Mouse (Mus musculus) embryonic facial prominence, embryonic 13.5 days (tissue): ENCODE measurements around the gene Trp73. TPM values are rescaled to one million over a fixed set of nuclear protein-coding genes. Genes with fewer than 3 reads are reported as not detected.

Experiments
- ATAC-seq: fragments of 200-750 bp; cut with Nextera tagmentation; 2 replicates; pipeline ENCODE4 v1.8.0; 2017; ENCODE audit warnings: low read depth; ENCODE audit not compliant: insufficient number of reproducible peaks, insufficient read depth, low FRiP score, low TSS enrichment
- H3K27ac ChIP-seq: fragments of 300-500 bp; sonication (generic); 2 replicates; pipeline ENCODE4 v1.5.1; 2015; ENCODE audit warnings: moderate library complexity, mild to moderate bottlenecking, inconsistent platforms
- H3K27me3 ChIP-seq: fragments of 300-500 bp; sonication (generic); 2 replicates; pipeline ENCODE4 v1.6.1; 2015; ENCODE audit warnings: mild to moderate bottlenecking, inconsistent platforms
- H3K36me3 ChIP-seq: fragments of 300-500 bp; sonication (generic); 2 replicates; pipeline ENCODE4 v1.6.1; 2015; ENCODE audit warnings: mild to moderate bottlenecking, inconsistent platforms
- H3K4me1 ChIP-seq: fragments of 300-500 bp; sonication (generic); 2 replicates; pipeline ENCODE4 v1.6.1; 2015; ENCODE audit warnings: inconsistent platforms
- H3K4me2 ChIP-seq: fragments of 300-500 bp; sonication (generic); 2 replicates; pipeline ENCODE4 v1.6.1; 2015; ENCODE audit warnings: moderate library complexity, mild to moderate bottlenecking, inconsistent platforms
- H3K4me3 ChIP-seq: fragments of 300-500 bp; sonication (generic); 2 replicates; pipeline ENCODE4 v1.5.1; 2015; ENCODE audit warnings: mild to moderate bottlenecking, inconsistent platforms
- H3K9ac ChIP-seq: fragments of 300-500 bp; sonication (generic); 2 replicates; pipeline ENCODE4 v1.6.1; 2015; ENCODE audit warnings: mild to moderate bottlenecking, inconsistent platforms
- H3K9me3 ChIP-seq: fragments of 300-500 bp; sonication (generic); 2 replicates; pipeline ENCODE4 v1.6.1; 2016; ENCODE audit warnings: inconsistent platforms
- WGBS: fragments of 180-500 bp; shearing (Covaris S2); methylation state at CpG from one replicate; pipeline ENCODE4 v1.1.7; 2015; ENCODE audit warnings: mixed read lengths; 5-methylcytosine and 5-hydroxymethylcytosine counted together
- polyA plus RNA-seq: library from polyadenylated mRNA; unstranded; fragments of >200 nt; fragmentation: Nextera tagmentation; extraction: Ambion mirVana; gene quantifications from 2 replicates; pipeline ENCODE4 v1.2.1, GENCODE M21; 2015

The Trp73 gene
- polyA plus RNA-seq, 1 experiment from 2014 or later = 5.7 TPM

GRCm38 (mm10) chr4:154024729-154025521 is 115.1 kb downstream of the Trp73 start:
- peaks cover 26% of the 10 kb centered on the region for H3K36me3 ChIP-seq
- H3K9me3 ChIP-seq = no peaks in the 10 kb centered on the region
- peak overlapping the region; percentile 66 for H3K9ac ChIP-seq
- WGBS = 32% methylated on average over 17 of the region's 17 CpGs
- ATAC-seq = no peak
- H3K4me1 ChIP-seq = peaks cover 25% of the 10 kb centered on the region
- peaks cover 41% of the 10 kb centered on the region for H3K27me3 ChIP-seq
- no peak overlapping the region for H3K27ac ChIP-seq
- H3K4me2 ChIP-seq = peak overlapping the region; percentile 72
- peak overlapping the region; percentile 43 for H3K4me3 ChIP-seq

DNA sequence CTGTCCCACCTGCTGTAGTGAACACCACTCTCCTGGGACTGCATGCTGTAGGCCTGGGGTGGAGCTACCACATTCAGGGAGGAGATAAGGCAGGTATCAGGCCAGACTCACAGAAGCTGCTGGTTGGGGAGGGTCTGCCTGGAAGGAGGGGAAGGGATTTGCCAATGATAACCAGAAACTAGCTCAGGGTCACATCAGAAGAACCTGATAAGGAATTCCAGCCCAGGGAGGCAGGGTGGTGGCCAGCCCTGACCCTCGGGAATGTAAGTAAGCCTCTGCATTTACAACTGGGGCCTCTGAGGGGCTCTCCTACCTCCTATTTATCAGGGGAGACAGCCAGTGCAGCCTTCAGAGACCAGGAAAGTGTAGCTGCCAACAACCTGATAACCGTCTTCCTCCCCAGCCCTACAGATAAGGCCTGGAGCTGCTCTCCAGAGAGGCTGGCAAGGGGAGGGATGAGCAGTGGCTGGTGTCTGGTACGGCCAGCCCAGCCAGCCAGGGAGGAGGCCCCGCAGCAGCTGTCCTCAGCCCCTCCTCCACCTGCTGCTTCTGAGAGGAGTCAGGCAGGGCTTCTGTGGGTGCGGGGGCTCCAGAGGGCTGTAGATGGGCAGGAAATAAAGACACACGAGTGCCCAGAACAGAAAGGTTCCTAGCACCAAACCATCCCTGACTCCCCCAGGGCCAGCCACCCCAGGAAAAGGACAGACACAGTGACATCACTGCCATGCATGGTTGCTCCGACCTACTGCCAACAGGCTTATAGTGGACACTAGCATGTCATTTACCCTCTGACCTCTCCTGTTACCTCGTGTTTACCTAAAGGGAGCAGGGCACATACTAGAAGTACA is 116.0 kb downstream of the Trp73 start:
- no peak overlapping the region for H3K9ac ChIP-seq
- WGBS = 24% methylated on average over 8 of the region's 8 CpGs
- H3K4me1 ChIP-seq = peaks cover 25% of the 10 kb centered on the region
- no peak overlapping the region for H3K27ac ChIP-seq
- H3K27me3 ChIP-seq = peaks cover 41% of the 10 kb centered on the region
- ATAC-seq = no peak
- no peak overlapping the region for H3K4me3 ChIP-seq
- H3K4me2 ChIP-seq = no peak overlapping the region
- peaks cover 36% of the 10 kb centered on the region for H3K36me3 ChIP-seq
- no peaks in the 10 kb centered on the region for H3K9me3 ChIP-seq

- peaks cover 40% of the 10 kb centered on the region for H3K27me3 ChIP-seq
- no peak overlapping the region for H3K9ac ChIP-seq
- whole genome bisulfite sequencing = 35% methylated on average over 4 of the region's 4 CpGs
- H3K9me3 ChIP-seq = no peaks in the 10 kb centered on the region
- peaks cover 22% of the 10 kb centered on the region for H3K4me1 ChIP-seq
- no peak overlapping the region for H3K4me2 ChIP-seq
- no peak overlapping the region for H3K4me3 ChIP-seq
- ATAC-seq = no peak
- H3K27ac ChIP-seq = no peak overlapping the region
- peaks cover 47% of the 10 kb centered on the region for H3K36me3 ChIP-seq
These were observed 117.2 kb downstream of the Trp73 start for GRCm38 (mm10) chr4:154022844-154023243.

GRCm38 (mm10) chr4:154022407-154022806 is 117.6 kb downstream of the Trp73 start:
- H3K36me3 ChIP-seq = peaks cover 50% of the 10 kb centered on the region
- no peak for ATAC-seq

DNA sequence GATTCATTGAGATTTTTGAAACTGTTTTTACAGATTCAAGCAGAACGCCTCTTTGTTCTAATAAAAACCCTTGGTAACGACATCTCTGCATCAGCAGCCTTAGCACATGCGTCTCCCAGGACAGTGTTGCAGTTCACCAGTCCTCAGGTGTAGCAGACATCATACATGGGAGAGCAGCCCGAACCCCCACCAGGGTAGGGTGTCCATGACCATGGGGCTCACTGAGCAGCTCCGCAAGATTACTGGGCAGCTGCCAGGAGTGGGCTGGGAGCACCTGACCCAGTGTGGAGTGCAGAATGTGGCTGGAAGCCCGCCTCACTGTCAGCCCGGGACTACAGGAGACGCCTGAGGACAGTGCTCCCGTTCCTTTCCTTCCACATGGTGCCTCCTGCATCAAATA is 118.6 kb downstream of the Trp73 start:
- H3K4me3 ChIP-seq = no peak overlapping the region
- peaks cover 26% of the 10 kb centered on the region for H3K27me3 ChIP-seq
- H3K36me3 ChIP-seq = peaks cover 60% of the 10 kb centered on the region
- H3K9me3 ChIP-seq = no peaks in the 10 kb centered on the region
- no peak for ATAC-seq
- no peak overlapping the region for H3K27ac ChIP-seq
- WGBS = 87% methylated on average over 9 of the region's 9 CpGs
- no peak overlapping the region for H3K9ac ChIP-seq
- H3K4me2 ChIP-seq = no peak overlapping the region
- H3K4me1 ChIP-seq = peaks cover 20% of the 10 kb centered on the region

More at GRCm38 (mm10) chr4:154022407-154022806, 117.6 kb downstream of the Trp73 start:
- 0 out of 2 replicates have a peak overlapping the region, but pooled peaks have one; percentile 7 for H3K27ac ChIP-seq
- peaks cover 35% of the 10 kb centered on the region for H3K27me3 ChIP-seq
- WGBS = 82% methylated on average over 4 of the region's 4 CpGs
- H3K4me3 ChIP-seq = no peak overlapping the region
- H3K4me1 ChIP-seq = peaks cover 22% of the 10 kb centered on the region
- H3K9ac ChIP-seq = no peak overlapping the region
- no peak overlapping the region for H3K4me2 ChIP-seq
- H3K9me3 ChIP-seq = no peaks in the 10 kb centered on the region

DNA sequence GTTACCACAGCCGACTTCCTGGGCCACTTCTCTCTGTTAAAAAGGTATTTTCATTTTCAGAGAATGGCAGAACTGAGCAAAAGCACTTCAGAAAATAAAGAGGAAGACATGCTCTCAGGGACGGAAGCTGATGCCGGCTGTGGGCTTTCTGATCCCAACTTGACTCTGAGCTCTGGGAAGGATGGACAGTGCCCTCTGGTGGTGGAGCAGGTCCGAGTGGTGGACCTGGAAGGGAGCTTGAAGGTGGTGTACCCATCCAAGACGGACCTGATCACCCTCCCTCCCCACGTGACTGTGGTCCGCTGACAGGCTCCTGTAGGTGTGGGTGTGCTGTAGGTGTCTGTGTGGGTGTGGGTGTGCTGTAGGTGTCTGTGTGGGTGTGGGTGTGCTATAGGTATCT is 120.4 kb downstream of the Trp73 start:
- no peak for ATAC-seq
- whole genome bisulfite sequencing = 79% methylated on average over 7 of the region's 7 CpGs
- H3K9me3 ChIP-seq = no peaks in the 10 kb centered on the region
- peaks cover 3% of the 10 kb centered on the region; the same call in 1 of the 2 replicates for H3K4me1 ChIP-seq
- H3K36me3 ChIP-seq = peaks cover 78% of the 10 kb centered on the region
- H3K4me3 ChIP-seq = no peak overlapping the region
- H3K27ac ChIP-seq = no peak overlapping the region
- H3K27me3 ChIP-seq = peaks cover 7% of the 10 kb centered on the region
- no peak overlapping the region for H3K4me2 ChIP-seq
- H3K9ac ChIP-seq = no peak overlapping the region

- WGBS = 93% methylated on average over 11 of the region's 11 CpGs
- Histone ChIP-seq H3K4me1 (peaks cover 23% of the 10 kb centered on the region), H3K27me3 (no peaks in the 10 kb centered on the region), H3K4me3 (no peak overlapping the region), H3K36me3 (peaks cover 64% of the 10 kb centered on the region), H3K9ac (no peak overlapping the region), H3K4me2 (no peak overlapping the region), H3K27ac (no peak overlapping the region), H3K9me3 (no peaks in the 10 kb centered on the region)
- no peak for ATAC-seq
These were observed 124.5 kb downstream of the Trp73 start for GRCm38 (mm10) chr4:154015476-154015875.

GRCm38 (mm10) chr4:154012132-154012882 is 127.7 kb downstream of the Trp73 start:
- 0 out of 2 replicates have a peak, but pooled peaks have one; percentile 13 for ATAC-seq
- Histone ChIP-seq H3K4me3 (peak overlapping the region; percentile 100), H3K4me2 (peak overlapping the region; percentile 98), H3K36me3 (peaks cover 36% of the 10 kb centered on the region), H3K27me3 (no peaks in the 10 kb centered on the region), H3K9me3 (no peaks in the 10 kb centered on the region), H3K9ac (peak overlapping the region; percentile 99), H3K4me1 (peaks cover 23% of the 10 kb centered on the region), H3K27ac (peak overlapping the region; percentile 62; the same call in 1 of the 2 replicates)
- 2% methylated on average over 55 of the region's 55 CpGs for WGBS

GRCm38 (mm10) chr4:154011646-154012089 is 128.3 kb downstream of the Trp73 start, which contains the start of gene Lrrc47:
Lrrc47 (plus strand) TSS chr4:154011731.
- Histone ChIP-seq H3K9ac (peak within 1 kb of the TSS; percentile 99), H3K27me3 (no peaks in the 10 kb centered on the region), H3K36me3 (peaks cover 36% of the 10 kb centered on the region), H3K4me3 (peak within 1 kb of the TSS; percentile 100), H3K27ac (peak within 1 kb of the TSS; percentile 62; the same call in 1 of the 2 replicates), H3K4me2 (peak within 1 kb of the TSS; percentile 98), H3K4me1 (peaks cover 23% of the 10 kb centered on the region), H3K9me3 (no peaks in the 10 kb centered on the region)
- under 1% methylated on average over 57 of the region's 59 CpGs for WGBS
- peak; percentile 81 for ATAC-seq

DNA sequence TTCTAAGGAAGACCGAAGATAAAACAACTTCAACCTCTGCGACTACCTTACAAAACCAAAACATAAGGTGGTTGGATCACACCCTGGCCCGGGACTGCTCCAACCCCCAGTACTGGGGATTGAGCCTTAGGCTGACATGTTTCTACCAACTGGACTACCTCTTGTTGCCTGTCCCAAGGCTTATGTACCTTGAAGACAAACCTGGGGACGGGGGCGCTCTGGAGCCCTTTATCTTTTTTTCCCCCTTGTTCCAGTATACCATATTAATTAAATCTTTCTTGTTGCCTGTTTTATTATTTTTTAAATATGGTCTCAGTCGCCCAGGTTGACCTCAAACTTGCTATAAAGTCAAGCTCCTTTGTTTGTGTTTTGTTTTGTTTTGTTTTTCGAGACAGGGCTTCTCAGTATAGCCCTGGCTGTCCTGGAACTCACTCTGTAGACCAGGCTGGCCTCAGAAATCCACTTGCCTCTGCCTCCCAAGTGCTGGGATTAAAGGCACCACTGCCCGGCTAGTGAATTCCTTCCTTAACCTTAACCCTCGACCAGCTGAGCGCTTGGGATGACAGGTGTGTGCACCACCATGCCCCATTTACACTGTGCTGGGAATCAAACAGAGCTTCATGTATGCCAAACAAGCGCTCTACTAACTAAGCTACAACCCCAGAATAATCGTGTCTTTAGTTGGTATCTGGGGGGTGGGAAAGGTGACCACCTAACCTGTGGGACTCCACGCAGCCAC is 128.9 kb downstream of the Trp73 start:
- Histone ChIP-seq H3K4me1 (peaks cover 23% of the 10 kb centered on the region), H3K4me3 (peak overlapping the region; percentile 100), H3K9ac (peak overlapping the region; percentile 99), H3K27me3 (no peaks in the 10 kb centered on the region), H3K36me3 (peaks cover 36% of the 10 kb centered on the region), H3K4me2 (peak overlapping the region; percentile 98), H3K9me3 (no peaks in the 10 kb centered on the region), H3K27ac (no peak overlapping the region)
- ATAC-seq = peak; percentile 49; the same call in 1 of the 2 replicates
- WGBS = 26% methylated on average over 13 of the region's 13 CpGs
